Mouse (Mus musculus): ENCODE data around the gene Atad2b. TPM values are rescaled to one million over a fixed set of nuclear protein-coding genes. Genes with fewer than 3 reads are reported as not detected.
"Not testable (repeated sequence)": the region's sequence is repeated elsewhere in the genome, so short reads cannot be mapped to it uniquely, and the experiment has no call there.

Atad2b gene
- polyA plus RNA-seq, 1 experiment from 2014 or later = 9.4 TPM

DNA sequence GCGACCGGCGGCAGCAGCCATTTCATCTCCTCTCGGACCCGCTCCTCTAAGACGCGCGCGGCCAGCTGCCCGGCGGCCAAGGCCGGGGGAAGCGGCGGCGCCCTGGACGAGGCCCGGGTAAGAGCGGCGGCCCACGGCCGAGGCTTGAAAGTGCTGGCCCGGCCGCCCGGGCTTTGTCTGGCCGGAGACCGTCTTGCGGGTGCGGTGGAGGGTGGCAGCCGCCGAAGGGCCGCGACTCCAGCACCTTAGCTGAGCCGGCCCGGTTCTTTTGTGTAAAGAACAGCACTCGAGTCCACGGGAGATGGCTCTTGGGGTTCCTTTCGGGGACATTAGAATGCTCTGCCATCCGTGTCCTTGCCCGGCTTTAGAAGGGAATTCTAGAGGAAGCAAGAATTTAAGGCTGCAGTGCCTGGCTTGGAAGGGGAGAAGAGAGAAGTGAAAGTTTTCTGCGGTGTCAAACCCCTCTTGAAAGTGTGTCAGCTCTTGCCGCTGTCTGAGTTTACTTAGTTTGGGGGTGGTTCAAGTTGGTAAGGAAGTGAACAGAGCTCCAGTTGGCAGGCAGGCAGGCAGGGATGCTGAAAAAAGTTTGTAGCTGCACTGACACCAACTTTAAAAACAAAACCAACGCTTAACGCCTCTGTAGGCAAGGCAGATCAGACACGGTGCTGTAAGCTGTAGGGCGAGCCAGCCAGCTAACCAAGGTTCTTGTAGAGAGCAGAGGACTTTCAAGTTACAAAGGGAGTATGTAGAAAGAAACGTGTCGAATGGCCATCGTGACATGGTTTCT, 845 bp downstream of the Atad2b start:
- peak overlapping the region; percentile 74 for H3K4me3 ChIP-seq (replicated peaks)
- no peaks in the 10 kb centered on the region for H3K36me3 ChIP-seq
- peak overlapping the region; percentile 59 for H3K4me2 ChIP-seq (replicated peaks)
- H3K9me3 ChIP-seq = no peaks in the 10 kb centered on the region
- ATAC-seq = peak; percentile 65
- under 1% methylated on average over 48 of the region's 48 CpGs for WGBS
- H3K4me1 ChIP-seq (replicated peaks) = no peaks in the 10 kb centered on the region
- H3K9ac ChIP-seq = peak overlapping the region; percentile 100
- peak overlapping the region; percentile 98 for H3K27ac ChIP-seq
- no peaks in the 10 kb centered on the region for H3K27me3 ChIP-seq (replicated peaks)

DNA sequence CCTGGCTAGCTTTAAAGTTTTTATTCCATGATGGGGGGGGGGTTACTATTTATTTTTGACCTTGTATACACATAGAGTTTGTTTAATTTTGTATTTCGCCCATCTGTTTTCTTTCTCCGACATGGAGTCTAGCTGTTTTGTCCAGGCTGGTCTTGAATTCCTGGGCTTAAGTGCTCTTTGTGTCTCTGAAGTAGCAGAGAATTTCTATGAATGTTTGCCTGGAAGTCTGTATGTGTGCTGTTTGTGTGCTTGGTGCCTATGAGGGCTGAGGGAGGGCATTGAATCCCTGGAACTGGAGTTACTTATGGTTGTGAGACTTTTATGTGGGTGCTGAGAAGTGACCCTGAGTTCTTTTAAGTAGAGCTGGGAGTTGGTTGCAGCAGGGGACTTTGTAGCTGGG, 11.0 kb downstream of the Atad2b start:
- WGBS = 72% methylated on average over 2 of the region's 2 CpGs
- Histone ChIP-seq H3K27me3 (replicated peaks) (no peaks in the 10 kb centered on the region), H3K4me1 (replicated peaks) (no peaks in the 10 kb centered on the region), H3K4me3 (replicated peaks) (no peak overlapping the region), H3K9me3 (no peaks in the 10 kb centered on the region), H3K4me2 (replicated peaks) (no peak overlapping the region), H3K27ac (no peak overlapping the region), H3K36me3 (no peaks in the 10 kb centered on the region), H3K9ac (no peak overlapping the region)
- no peak for ATAC-seq

DNA sequence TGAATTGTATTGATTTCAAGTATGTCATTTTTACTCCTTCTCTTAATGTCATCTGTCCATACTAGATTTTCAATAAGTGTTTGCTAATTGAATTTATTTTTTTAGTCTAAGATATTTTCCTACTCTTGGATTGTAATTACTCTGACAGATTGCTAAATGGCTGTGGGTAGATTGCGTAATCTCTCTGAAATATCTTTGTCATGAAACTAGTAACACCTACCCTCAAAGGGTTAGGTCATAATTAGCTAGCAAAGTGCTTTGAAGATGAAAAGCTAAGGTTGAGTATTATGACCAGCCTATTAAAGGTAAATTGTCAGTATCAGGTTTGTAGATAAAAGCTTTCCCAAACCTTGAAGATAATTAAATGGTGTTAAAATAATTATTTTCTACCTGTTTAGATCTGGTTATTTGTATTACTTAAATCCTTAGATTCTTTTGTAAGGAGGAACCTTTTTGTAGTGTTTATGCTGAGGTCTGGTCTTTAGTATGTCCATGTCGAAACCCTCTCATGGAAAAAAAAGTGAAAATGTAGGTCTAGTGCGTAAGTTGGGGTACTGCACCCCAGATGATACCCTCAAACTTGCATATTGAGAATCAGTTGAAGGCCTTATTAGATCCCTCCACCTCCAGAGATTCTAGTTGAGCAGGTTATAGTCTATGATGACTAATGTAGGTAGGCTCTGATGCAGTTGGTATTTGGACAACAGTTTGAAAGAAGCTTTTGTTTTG, 13.8 kb downstream of the Atad2b start:
- H3K4me2 ChIP-seq (replicated peaks) = no peak overlapping the region

DNA sequence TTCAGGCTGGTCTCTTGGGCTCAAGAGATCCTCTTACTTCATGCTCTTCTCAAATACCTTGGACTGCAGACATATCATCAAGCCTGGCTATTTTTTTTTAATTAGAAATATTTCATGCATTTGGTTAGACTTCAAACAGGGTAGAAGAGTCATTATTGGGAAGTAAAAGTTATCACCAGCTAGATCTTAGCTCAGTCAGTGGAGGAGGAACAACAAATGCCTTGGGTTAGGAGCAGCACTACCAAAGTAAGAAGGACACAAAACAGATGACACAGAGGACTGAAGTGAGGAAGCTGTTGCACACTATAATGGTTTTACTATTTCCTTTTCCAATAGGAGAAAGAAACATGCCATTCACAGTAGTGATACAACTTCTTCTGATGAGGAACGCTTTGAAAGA, 35.1 kb downstream of the Atad2b start:
- no peak for ATAC-seq
- no peaks in the 10 kb centered on the region for H3K9me3 ChIP-seq
- H3K4me3 ChIP-seq (replicated peaks) = no peak overlapping the region
- no peak overlapping the region for H3K27ac ChIP-seq
- 92% methylated on average over 1 of the region's 1 CpGs for WGBS
- no peaks in the 10 kb centered on the region for H3K27me3 ChIP-seq (replicated peaks)
- H3K36me3 ChIP-seq = peaks cover 6% of the 10 kb centered on the region
- no peaks in the 10 kb centered on the region for H3K4me1 ChIP-seq (replicated peaks)
- H3K9ac ChIP-seq = no peak overlapping the region
- H3K4me2 ChIP-seq (replicated peaks) = no peak overlapping the region

More for the DNA sequence above, 13.8 kb downstream of the Atad2b start:
- Histone ChIP-seq H3K9me3 (no peaks in the 10 kb centered on the region), H3K27me3 (replicated peaks) (no peaks in the 10 kb centered on the region), H3K4me3 (replicated peaks) (no peak overlapping the region), H3K4me1 (replicated peaks) (no peaks in the 10 kb centered on the region), H3K36me3 (no peaks in the 10 kb centered on the region), H3K9ac (no peak overlapping the region), H3K27ac (no peak overlapping the region)
- ATAC-seq = no peak
- 94% methylated on average over 3 of the region's 3 CpGs for WGBS

DNA sequence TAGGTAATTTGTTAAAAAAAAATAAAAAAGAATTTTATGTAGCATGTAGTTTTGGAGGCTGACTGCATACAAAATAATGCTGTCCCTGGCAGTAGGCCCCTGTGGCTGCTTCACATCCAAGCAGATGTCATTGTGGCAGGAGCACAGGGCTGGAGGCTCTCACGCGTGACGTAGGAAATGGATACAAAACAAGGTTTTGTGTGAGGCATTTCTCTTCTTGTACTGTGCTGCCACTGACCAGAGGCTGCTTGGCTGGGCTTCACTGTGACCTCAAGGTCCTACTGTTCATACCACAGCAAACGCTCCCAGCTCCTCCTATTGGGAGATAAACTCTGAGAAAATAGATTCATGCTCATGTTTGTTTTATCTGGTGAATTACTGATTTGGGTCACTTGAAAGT, 36.0 kb downstream of the Atad2b start:
- Histone ChIP-seq H3K27me3 (replicated peaks) (no peaks in the 10 kb centered on the region), H3K9ac (no peak overlapping the region), H3K4me1 (replicated peaks) (no peaks in the 10 kb centered on the region), H3K4me2 (replicated peaks) (no peak overlapping the region), H3K4me3 (replicated peaks) (no peak overlapping the region), H3K27ac (no peak overlapping the region), H3K9me3 (no peaks in the 10 kb centered on the region), H3K36me3 (peaks cover 5% of the 10 kb centered on the region)
- WGBS = 88% methylated on average over 4 of the region's 4 CpGs
- ATAC-seq = no peak

DNA sequence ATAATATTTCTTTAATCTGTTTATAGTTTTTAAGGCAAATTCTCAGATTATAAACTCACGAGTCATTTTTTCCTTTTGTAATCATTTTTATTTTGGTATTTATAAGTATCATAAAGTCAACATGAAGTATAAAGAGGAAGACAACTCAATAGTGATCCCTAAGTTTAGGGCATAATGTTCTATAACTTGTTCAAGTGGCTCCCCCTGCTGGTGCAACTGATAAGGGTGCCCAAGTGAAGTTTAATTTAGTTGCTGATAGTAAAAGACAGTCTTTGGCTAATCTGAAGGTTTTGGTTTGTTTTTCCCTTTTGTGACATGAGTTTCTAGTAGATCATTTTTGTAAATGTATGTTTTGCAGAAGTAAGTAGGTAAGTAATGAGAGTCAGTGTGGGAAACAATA, 55.8 kb downstream of the Atad2b start:
- Histone ChIP-seq H3K4me2 (replicated peaks) (no peak overlapping the region), H3K9ac (no peak overlapping the region), H3K9me3 (no peaks in the 10 kb centered on the region), H3K27me3 (replicated peaks) (no peaks in the 10 kb centered on the region), H3K4me3 (replicated peaks) (no peak overlapping the region), H3K36me3 (0 out of 2 replicates have a peak, but pooled peaks cover 11% of the 10 kb centered on the region), H3K4me1 (replicated peaks) (no peaks in the 10 kb centered on the region), H3K27ac (no peak overlapping the region)
- ATAC-seq = no peak
- 35% methylated on average over 1 of the region's 1 CpGs for WGBS

DNA sequence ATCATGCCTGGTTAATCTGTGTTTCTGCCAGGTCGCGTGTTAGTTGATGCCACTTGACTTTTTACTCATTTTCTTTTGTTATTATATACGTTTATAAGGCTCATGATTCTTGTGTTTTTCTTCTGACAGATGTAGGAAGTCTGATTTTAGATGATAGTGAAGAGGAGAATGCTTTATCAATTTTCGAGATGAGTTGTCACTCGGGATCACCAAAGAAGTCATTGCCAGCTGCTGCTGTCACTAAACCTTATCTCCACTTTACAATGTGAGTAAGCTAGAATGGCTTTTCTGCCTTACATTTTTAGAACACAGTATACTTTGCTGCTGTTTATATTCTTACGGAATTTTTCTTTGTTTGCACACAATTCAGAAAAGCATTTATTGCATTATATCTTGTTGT, 61.2 kb downstream of the Atad2b start:
- Histone ChIP-seq H3K9me3 (no peaks in the 10 kb centered on the region), H3K27ac (no peak overlapping the region), H3K4me2 (replicated peaks) (no peak overlapping the region), H3K9ac (no peak overlapping the region), H3K4me3 (replicated peaks) (no peak overlapping the region), H3K27me3 (replicated peaks) (no peaks in the 10 kb centered on the region), H3K36me3 (0 out of 2 replicates have a peak, but pooled peaks cover 11% of the 10 kb centered on the region), H3K4me1 (replicated peaks) (no peaks in the 10 kb centered on the region)
- 94% methylated on average over 6 of the region's 6 CpGs for WGBS
- ATAC-seq = no peak

DNA sequence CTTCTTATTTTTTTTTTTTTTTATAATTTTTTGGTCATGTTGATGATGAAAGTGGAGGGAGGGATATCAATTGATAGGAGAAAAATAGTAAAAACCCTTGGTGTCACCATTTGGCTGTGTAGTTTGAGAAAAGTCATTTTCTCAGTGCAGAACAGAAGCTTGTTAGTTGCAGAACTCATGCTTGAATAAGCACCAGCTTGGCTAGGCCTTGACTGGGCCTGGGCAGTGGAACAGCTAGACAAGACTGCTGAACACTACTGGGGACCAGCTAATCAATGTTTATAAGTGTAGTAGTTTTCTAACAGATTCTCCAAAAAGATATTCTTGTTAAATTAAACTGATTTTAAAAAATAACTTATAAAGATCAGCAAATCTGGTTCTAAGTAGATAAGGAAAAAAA, 79.8 kb downstream of the Atad2b start:
- Histone ChIP-seq H3K36me3 (no peaks in the 10 kb centered on the region), H3K9me3 (no peaks in the 10 kb centered on the region), H3K4me3 (replicated peaks) (no peak overlapping the region), H3K27ac (no peak overlapping the region), H3K27me3 (replicated peaks) (no peaks in the 10 kb centered on the region), H3K4me1 (replicated peaks) (no peaks in the 10 kb centered on the region), H3K4me2 (replicated peaks) (no peak overlapping the region), H3K9ac (no peak overlapping the region)
- no peak for ATAC-seq

DNA sequence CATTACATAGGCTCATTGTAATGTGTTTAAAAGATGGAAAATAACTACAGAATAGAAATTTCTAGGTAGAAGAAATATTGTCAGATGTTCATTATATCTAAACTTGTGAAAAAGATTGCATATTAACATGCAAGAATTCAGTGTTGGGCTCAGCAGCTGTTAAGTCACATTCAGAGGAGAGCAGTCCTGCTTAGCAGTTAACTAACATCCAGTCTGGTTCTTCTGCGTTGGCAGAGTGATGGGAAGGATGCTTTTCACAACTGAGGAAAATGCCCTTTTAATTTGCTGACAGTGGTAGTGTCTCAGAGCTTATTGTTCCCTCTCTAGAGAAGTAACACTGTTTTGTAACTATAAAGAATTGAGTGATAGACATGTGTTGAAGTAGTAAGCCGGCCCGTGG, 88.2 kb downstream of the Atad2b start:
- Histone ChIP-seq H3K4me1 (replicated peaks) (no peaks in the 10 kb centered on the region), H3K27ac (no peak overlapping the region), H3K9me3 (no peaks in the 10 kb centered on the region), H3K4me2 (replicated peaks) (no peak overlapping the region), H3K36me3 (no peaks in the 10 kb centered on the region), H3K27me3 (replicated peaks) (no peaks in the 10 kb centered on the region), H3K4me3 (replicated peaks) (no peak overlapping the region), H3K9ac (no peak overlapping the region)
- no peak for ATAC-seq
- WGBS = 90% methylated on average over 3 of the region's 3 CpGs

GRCm38 (mm10) chr12:5005776-5006175, 88.6 kb downstream of the Atad2b start:
- H3K4me3 ChIP-seq (replicated peaks); H3K27ac ChIP-seq; H3K4me2 ChIP-seq (replicated peaks); H3K9me3 ChIP-seq; ATAC-seq; H3K27me3 ChIP-seq (replicated peaks); H3K4me1 ChIP-seq (replicated peaks); H3K9ac ChIP-seq; H3K36me3 ChIP-seq: not testable (repeated sequence)
- WGBS = 80% methylated on average over 3 of the region's 3 CpGs

DNA sequence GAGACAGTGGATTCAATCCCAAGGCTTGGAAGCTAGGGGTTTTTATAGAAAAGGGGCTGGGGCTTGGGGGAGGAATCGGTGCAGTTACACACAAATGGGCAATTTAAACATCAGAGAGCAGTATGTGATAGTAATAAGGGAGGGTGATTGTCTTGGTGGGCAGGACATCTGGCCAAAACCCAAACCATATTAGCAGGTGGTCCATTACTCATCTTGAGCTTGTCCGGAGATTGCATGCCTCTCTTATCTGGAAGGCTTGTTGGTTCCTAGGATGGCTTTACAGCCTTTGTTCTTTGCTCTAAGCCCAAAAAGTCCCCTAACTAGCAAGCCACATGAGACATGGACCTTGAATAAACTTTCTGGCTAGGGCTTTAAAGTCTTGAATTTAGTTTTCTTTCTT, 91.5 kb downstream of the Atad2b start:
- H3K4me2 ChIP-seq (replicated peaks); H3K9ac ChIP-seq: not testable (repeated sequence)
- WGBS = 69% methylated on average over 2 of the region's 2 CpGs

DNA sequence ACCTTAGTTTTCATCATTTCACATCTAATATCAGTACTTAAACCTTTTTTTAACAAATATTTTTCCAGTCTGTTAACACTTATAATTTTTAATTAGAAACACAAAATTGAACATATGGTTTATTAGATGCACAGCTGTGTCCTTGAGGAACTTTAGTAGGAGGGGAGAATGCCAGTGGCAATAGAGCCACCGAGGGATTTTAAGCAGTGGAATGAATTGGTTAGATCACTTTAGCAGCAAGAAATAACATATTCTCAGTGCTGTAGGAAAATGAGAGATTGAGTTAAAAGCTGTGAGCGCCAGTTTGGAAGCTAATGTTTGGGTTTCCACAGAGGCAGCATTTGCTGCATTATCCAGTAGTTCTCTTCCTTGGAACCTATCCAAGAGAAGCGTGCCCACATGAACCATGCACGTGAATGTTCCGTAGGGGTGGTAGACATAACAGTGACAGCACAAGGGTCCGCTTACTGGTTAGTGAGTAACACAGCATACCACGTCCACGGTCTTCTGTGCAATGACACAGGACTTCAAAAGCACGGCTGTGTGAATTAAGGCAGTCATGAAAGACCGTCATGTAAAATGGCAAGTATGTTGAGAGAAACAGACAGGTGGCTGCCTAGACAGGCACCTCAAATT, 108.2 kb downstream of the Atad2b start:
- H3K9me3 ChIP-seq = no peaks in the 10 kb centered on the region
- 90% methylated on average over 10 of the region's 10 CpGs for WGBS
- no peak overlapping the region for H3K27ac ChIP-seq

More for the DNA sequence above, 91.5 kb downstream of the Atad2b start:
- not testable (repeated sequence) for H3K4me1 ChIP-seq (replicated peaks); H3K27me3 ChIP-seq (replicated peaks); H3K4me3 ChIP-seq (replicated peaks); ATAC-seq; H3K36me3 ChIP-seq; H3K27ac ChIP-seq; H3K9me3 ChIP-seq

More for the DNA sequence above, 108.2 kb downstream of the Atad2b start:
- Histone ChIP-seq H3K4me3 (replicated peaks) (no peak overlapping the region), H3K4me2 (replicated peaks) (no peak overlapping the region), H3K27me3 (replicated peaks) (no peaks in the 10 kb centered on the region), H3K4me1 (replicated peaks) (no peaks in the 10 kb centered on the region), H3K36me3 (0 out of 2 replicates have a peak, but pooled peaks cover 4% of the 10 kb centered on the region), H3K9ac (no peak overlapping the region)
- ATAC-seq = no peak

All from intestine, embryonic 15.5 days (tissue).